Mouse (Mus musculus) retina, postnatal 7 days (tissue): ENCODE data around the gene Slc28a3.
A peak's percentile ranks its signal among the peaks of the same experiment; 100 is the strongest.

ENCODE experiments used
- DNase-seq: peaks from one replicate; pipeline ENCODE4 v3.0.0-alpha.2; 2012; ENCODE audit warnings: low read depth, low spot score

Gene Slc28a3

DNA sequence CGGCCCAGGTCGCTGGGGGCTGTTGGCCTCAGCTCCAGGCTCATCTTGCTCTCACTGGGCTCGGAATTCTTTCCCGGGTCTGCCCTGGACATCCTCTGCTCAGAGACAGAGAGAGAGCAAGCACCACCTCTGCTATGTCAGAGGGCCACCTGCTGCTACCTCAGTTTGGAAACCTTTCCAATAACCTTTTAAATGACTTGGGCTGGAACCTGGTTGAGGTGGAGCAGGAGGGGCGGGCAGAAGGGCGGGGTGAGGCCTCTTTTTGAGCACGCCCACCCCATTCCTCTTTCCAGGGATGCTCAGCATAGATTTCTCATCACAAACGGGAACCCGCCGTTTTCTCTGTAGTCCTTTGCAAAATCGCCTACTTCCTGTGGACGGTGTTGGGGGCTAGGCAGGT, at the start of gene Slc28a3:
Gene Slc28a3 (minus strand): TSS at position 162 of the 400 bp plus-strand sequence.
- DNase-seq = no peak

DNA sequence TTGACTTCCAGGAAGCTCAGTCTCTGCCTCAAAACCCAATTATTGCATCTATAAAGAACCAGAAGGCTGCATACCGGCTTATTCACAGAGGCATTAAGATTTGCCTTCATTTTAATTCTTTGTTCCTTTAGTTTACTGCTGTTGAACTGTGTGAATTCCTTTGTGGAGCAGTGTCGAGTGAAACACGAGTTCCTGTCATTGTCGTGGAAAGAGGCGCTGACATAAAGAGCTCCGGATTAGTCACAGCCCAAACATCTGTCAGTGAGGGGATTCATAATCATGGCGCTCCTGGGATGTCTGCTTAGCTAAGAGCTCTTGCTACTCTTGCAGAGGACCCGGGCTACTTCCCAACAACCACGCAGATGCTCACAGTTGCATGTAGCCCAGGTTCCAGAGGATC, 47.3 kb upstream of the Slc28a3 start:
- DNase-seq = no peak

DNA sequence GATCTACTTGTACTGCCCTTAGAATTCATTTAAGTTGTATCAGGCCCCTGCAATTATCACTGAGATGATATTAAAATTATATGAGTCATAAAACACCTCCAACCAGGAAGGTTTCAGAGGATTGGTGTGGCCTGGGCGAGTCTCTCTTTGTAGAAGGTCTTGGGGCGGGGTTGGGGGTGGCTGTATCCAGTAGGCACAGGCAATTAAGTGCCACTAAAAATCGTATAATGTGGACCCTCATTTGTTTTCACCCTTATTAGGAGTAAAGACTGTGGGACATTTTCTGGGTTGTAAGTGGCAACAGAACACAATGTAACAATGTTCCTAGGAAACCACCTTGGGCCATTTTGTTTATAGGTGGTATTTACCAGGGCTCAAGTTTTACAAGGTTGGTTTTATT, 46.2 kb upstream of the Slc28a3 start:
- no peak for DNase-seq

DNA sequence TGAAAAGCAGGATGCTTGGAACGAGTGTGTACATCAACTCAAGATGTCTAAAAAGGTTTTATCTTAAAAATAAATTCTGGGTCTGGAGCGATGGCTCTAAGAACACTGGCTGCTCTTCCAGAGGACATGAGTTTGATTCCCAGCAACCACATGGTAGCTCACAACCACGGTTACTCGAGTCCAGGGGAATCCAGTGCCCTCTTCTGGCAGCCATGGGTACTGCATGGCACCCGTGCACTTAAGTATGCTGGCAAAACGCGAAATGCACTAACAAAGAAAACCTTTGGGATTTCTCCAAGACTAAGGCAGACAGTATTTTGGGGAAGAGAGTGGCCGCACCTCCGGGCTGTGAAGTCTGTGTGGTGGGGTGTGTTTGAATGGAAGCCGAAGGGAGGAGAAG, 44.9 kb upstream of the Slc28a3 start:
- no peak for DNase-seq

DNA sequence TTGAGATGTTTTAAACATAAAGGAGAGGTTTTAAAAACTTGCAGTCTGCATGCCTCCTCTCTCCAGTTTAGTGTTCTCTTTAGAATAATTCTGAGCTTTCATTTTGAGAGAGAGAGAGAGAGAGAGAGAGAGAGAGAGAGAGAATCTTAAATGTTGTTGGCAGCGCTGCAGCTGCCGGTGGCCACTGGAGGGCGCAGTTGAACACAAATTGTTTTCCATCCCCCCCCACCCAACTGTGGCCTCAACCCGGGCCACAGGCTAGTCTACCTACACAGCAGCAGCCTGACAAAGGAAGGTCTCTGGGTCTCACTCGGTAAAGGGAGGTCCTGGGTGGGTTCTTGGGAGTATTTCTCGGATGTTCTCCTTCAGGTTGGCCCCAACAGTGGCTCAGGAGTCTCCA, 29.7 kb upstream of the Slc28a3 start:
- DNase-seq = peak; percentile 33

DNA sequence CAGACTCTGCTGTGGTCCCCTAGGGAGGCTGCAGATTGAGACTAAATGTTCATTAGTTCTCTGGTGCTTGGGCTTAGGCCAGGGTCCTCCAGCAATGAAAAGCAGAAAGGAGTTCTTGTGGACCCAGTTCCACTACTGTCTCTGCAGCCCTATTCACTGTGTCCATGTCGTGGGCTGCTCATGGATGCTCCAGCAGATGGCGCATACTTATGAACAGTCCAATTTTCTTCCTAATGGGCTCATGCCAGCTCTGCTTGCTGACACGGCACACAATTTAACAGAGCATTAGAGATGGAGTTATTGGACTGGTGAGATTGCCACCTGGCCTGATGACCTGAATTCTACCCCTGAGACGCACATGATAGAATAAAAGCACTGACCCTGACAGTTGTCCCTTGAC, 28.3 kb upstream of the Slc28a3 start:
- DNase-seq = peak; percentile 31

DNA sequence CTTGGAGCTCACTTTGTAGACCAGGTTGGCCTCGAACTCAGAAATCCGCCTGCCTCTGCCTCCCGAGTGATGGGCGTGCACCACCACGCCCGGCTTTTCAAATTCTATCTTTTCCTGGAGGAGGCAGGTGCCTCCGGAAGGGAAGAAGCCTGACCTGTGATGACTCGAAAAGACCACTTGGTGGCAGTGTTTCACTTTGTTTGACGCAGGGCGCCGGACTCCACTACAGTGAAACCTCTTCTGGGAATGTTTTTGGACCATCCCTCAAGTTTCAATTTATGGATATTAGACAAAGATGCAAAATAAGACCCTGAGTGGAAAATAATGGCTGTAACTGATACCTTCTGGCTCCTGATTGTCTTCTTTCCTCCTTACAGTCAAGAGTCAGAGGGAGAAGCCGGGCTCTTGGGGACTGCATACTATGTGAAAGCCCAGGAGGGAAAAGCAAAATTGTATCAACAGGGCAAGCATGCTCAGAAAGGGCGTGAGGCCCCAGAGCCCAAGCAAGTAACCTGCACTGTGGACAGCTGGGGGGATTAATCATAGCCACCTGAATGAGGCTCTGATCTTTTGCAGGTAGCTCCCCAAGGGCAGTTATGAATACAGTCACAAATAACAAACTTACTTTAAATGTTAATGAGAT, 26.8 kb upstream of the Slc28a3 start:
- peak; percentile 53 for DNase-seq

DNA sequence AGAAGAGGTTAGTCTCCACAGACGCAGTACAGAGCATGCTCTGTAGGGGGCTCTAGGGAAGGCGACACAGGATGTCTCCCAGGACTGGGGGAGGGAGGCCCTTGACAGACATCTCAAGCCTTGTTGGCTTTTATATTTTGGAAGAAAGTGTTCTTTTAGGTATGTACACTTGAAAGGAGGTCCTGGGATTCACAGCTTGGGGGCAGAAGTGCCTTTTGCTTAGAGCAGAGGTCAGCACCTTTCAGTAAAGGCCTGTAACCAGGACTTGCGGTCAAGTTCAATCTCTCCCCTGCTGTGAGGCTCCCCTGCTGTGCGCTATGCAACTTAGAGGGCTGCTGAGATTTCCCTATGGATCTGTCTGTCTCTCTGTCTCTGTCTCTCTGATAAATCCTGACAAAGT, 23.2 kb upstream of the Slc28a3 start:
- DNase-seq = no peak

DNA sequence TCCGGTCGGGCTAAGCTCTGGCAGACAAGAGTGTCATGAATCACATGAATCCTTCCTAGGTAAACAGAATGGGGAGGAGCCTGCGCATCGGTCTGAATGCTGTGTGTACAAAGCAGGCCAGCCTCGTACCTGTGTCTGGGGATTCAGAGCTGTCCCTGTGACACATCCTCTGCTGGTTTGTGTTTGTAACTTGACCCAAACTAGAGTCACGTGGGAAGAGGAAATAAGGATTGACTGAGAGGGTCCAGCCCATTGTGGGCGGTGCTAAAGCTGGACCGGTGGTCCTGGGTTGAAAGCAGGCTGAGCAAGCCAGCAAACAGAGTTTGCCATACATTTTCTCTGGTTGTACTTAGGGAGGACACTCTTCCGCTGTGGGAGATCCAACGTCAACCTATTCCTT, 20.1 kb upstream of the Slc28a3 start:
- DNase-seq = no peak

DNA sequence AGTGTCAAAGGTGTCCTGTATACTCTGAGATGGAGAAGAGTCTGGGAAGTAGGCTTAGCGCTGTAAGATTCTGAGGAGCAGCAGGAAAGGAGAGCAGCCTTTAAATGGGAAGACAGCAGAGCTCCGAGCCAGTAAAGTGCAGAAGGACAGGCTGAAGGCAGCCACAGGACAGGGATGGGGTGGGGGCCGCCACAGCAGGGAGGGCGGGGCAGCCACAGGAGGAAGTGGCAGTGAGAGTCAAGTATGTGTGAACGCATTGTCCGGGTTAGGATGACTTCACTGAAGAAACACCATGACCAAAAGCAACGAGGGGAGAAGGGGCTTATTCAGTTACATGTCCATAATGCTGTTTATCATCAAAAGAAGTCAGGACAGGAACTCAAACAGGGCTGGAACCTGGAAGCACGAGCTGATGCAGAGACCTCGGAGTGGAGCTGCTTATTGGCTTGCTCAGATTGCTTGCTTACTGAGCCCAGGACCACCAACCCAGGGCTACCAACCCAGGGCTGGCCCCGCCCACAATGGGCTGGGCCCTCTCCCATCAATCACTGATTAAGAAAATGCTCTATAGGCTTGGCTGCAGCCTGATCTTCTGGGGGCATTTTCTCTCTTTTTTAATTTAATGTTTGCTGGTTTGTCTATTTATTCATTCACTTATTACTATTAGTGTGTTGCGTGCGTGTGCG, 18.8 kb upstream of the Slc28a3 start:
- DNase-seq = no peak

DNA sequence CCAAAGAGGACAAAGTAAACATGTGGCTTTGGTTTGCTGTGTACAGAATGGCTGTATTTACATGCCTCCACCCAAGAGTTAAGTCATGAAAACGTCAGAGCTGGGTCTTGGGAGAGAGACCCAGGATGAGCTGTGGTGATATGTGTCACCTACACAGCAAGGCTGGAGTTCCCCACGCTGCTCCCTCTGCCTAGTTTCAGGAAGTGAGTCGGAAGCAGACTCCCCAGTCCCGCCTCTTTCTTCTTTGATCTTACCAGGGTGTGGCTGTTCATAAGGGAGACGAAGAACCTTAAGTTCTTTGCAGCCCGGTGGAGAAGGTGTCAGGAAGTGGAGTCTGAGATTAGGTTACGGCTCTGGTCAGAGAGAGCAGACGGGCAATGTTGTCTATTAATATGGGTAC, 12.0 kb upstream of the Slc28a3 start:
- no peak for DNase-seq

DNA sequence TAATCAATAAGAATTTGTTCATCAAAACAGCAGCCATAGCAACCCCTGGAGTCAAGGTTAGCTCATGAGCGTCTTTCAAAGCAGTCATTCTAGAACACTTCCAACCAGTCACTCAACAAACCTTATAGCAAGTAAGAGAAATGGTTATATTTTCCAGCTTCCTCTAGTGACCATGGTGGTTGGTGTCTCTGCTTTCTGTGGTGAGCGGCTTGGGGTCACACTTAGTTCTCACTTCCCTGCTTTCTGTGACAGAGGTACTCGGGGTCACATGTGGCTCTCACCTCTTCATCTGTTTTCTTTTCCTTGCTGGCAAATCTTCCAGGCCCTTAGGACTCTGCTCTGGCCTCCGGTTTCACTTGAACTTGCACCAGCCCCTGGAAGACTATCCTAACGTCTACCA, 8.6 kb upstream of the Slc28a3 start:
- no peak for DNase-seq

DNA sequence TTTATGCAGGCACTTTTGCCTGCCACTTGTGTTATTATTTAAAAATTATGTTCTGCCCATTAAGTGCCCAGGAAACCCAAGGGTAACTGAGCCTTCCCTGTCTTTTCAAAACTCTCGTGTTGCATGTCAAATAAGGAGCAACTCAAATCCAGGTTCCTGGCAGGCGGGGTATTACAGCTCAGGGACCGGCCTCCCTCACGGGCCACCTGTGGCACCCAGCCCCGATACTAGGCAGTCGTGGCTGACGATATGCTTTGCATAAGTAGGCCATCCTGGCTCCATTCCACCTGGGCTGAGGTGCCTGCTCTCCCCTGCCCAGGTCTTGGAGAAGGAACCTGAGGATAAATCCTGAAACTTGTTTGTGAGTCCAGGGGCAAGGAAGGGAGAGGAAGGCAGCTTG, 618 bp downstream of the Slc28a3 start:
- DNase-seq = no peak

DNA sequence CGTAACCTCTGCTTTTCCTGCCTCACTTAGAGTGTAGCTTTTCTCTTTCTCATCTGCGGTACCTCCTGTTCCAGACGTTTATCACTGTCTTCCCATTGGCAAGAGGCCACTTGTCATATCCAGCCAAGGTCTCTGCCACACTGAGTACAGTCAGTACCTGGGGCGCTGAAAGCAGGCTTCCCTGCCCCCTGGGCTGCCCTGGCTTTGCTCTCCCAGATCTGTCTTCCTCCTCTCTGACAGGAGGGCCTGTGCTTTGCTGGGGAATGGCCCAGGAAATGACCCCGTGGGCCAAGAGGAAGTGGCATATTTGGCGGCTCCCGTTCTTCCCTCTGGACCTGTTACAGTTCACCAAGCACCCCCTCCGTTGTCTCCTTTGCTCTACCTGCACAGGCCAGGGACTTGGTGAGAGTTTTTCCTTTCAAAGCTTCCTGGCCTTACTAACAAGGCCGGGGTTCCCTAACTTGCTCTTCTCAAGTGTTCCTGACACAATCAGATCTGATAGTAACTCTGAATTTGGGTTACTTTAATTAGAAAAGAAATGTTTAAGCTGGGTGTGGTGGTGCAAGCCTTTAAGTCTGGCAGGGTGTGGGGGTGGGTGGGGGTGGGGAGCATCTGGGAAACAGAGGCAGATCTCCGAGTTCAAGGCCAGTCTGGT, 9.3 kb downstream of the Slc28a3 start:
- DNase-seq = no peak

DNA sequence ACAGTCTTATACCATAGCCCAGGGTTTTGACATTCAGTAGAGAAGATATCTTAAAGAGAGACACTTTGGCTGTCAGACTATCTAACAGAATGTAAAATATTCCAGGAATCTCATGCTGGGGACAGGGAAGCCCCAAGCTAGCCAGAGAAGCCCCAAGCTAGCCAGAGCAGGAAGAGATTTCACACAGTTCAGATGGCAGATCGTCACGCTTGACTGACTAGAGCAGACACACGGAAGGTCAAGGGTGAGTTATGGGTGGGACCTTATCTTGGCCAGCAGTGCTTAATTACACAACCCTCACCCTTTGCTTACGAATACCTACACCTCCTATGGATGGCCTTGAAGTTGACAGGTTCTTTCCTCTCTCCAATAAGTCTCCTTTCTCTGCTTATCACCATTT, 12.1 kb downstream of the Slc28a3 start:
- DNase-seq = no peak

DNA sequence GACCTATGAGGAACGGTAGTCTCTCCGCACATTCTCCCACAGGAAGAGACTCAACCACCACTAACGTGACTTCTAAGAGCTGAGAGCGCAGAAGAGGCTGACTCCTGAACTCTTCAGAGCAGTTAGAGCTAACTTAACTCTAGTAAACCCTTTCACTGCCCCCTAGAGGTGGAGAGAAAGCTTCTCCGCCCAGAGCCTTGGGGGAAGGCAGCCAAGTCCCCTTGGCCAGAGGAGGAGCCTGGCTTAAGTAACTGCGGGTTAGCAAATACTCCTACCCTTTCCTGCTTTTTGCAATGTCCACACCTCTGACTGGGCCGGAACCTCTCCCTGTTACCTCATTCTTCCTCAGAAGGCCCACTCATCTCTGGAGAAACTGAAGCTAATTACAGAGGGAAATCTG, 17.5 kb downstream of the Slc28a3 start:
- DNase-seq = no peak

DNA sequence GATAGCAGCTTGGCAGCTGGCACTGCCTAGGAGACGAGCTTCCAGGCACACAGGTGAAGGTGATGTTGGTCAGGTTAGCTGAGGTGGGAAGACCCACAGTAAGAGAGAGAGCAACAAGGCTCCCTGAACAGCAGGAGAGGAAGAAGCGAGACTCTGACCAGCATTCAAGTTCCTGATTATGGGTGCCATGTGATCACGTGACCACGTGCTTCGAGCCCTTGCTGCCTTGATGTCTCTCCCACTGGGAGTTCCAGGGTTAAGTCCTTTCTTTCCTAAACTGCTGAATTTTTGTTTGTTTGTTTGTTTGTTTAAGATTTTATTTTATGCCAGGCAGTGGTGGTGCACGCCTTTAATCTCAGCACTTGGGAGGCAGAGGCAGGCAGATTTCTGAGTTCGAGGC, 18.8 kb downstream of the Slc28a3 start:
- DNase-seq = no peak

DNA sequence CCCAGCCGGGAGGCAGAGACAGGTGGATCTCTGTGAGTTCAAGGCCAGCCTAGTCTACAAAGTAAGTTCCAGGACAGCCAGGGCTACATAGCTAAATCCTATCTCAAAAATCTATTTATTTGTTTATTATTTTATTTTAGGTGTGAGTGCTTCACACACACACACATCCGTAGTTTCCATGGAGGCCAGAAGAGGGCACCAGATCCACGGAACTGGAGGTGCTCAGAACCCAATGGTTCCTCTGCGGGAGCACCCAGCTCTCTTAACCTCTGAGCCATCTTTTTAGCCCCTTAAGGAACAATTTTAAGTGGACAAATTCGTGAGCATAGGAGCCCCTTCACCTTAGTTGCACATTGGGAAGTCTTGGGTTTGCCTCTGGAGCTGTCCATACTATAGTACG, 20.0 kb downstream of the Slc28a3 start:
- DNase-seq = no peak

DNA sequence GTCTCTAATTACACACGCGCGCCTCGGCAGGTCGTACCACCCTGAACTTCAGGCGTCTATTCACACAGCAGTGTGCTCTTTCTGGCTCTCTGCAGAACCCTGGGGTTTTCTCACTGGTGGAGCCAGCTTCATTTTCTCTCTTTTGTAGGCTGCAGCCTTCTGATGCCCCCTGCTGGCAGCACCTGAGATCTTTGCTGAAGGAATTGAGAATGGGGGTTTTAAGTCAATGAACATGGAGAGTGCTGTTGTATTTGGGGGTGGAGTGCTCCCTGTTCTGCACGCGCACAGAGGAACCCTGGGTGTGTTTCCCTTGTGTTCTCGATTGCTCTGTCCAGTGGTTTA, 21.2 kb downstream of the Slc28a3 start:
- peak; percentile 71 for DNase-seq

DNA sequence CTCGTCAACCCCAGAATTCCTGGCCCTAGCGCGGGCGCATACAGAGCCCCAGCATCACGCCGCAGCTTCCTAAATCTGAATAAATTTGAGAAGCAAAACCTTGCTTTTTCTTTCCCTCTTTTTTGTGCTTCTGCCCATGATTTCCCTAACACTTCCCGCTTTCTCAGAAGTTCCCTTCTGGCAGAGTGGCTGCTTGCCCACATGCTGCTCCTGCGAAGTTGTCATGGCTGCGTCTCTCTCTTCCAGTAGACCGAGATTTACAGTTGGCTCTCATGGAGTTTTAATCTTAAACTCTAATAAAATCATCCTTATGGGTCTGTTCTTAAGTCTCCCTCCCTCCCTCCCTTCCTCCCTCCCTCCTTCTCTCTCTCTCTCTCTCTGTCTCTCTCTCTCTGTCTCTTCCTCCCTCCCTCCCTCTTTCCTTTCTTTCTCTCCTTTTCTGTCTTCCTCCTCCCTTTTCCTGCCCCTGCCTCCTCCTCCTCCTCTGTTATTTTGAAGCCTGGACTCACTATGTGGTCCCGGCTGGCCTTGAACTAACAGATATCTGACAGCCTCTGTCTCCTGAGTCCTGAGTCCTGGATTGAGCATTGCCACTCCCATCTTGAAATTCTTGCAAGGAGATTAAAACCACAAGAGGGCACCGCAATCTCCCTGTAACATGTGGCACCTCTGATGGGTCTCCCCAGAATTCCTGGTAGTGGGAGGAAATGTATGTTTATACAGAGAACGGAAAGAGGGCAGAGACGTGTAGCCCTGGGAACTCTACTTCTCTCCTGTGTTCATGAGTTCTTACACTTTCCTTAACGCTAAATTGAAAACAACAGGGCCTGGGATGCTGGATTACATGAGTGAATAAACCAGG, 21.8 kb downstream of the Slc28a3 start:
- no peak for DNase-seq

DNA sequence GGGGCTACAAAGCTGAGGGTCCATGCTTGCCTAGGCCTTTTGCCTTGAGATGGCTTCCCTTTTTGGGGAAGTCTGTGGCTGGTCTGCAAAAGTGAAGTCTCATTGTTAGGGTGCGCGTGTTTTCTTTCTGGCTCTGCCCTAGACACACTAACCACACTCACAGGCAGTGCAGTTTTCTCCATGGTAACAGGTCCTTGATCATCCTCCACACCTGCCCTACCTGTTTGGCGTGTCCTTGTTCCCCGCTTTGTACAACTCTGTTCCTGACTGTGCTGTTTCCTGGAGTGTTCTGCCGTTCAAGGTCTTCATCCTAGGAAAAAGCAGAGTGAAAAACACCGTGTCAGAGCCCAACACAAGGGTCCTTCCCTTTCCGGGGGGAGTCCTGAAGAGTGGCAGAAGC, 22.7 kb downstream of the Slc28a3 start:
- DNase-seq = no peak

DNA sequence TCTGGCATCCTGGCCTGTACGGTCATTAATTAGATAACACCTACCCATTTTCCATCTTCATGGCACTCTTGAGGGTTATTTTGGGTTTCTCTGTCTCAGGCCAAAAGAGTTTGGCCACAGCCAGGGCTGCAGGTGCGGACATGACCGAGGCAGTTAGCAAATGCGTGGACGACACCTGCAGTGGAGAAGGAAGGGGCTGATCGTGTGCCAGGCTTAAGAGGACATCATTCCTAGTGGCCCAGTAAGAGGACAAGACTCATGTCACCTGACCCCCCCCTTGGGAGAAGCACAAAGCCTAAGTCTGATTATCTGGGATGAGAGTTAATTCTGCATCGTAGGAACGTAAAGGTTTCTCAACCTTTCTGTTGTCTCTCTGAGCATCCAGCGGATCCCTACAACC, 44.5 kb downstream of the Slc28a3 start:
- DNase-seq = no peak
